Mouse (Mus musculus) kidney, embryonic 16.5 days (tissue): ENCODE results near the gene Idh2. TPM values are rescaled to one million over a fixed set of nuclear protein-coding genes. Genes with fewer than 3 reads are reported as not detected.

ENCODE experiments used
- ATAC-seq: fragments of 200-750 bp; cut with Nextera tagmentation; 2 replicates; pipeline ENCODE4 v1.8.0; 2017; ENCODE audit warnings: moderate TSS enrichment; ENCODE audit not compliant: low FRiP score, low TSS enrichment
- H3K27ac ChIP-seq: fragments of 300-500 bp; sonication (generic); 2 replicates; pipeline ENCODE4 v1.5.1; 2014; ENCODE audit warnings: low read length
- H3K27me3 ChIP-seq: fragments of 300-500 bp; sonication (generic); 2 replicates; pipeline ENCODE4 v1.6.1; 2014; ENCODE audit warnings: low read length, control low read depth, mixed read lengths; ENCODE audit not compliant: insufficient read depth
- H3K36me3 ChIP-seq: fragments of 300-500 bp; sonication (generic); 2 replicates; pipeline ENCODE4 v1.6.1; 2014; ENCODE audit warnings: low read length, control low read depth, mixed read lengths; ENCODE audit not compliant: insufficient read depth
- H3K4me1 ChIP-seq: fragments of 300-500 bp; sonication (generic); 2 replicates; pipeline ENCODE4 v1.6.1; 2014; ENCODE audit warnings: low read length, control low read depth, mixed read lengths; ENCODE audit not compliant: insufficient read depth
- H3K4me2 ChIP-seq: fragments of 300-500 bp; sonication (generic); replicated peaks from 2 replicates; pipeline ENCODE4 v1.6.1; 2014; ENCODE audit warnings: low read depth, low read length
- H3K4me3 ChIP-seq: fragments of 300-500 bp; sonication (generic); 2 replicates; pipeline ENCODE4 v1.5.1; 2014; ENCODE audit warnings: mild to moderate bottlenecking, low read length
- H3K9ac ChIP-seq: fragments of 300-500 bp; sonication (generic); replicated peaks from 2 replicates; pipeline ENCODE4 v1.6.1; 2014; ENCODE audit warnings: low read length
- H3K9me3 ChIP-seq: fragments of 300-500 bp; sonication (generic); 2 replicates; pipeline ENCODE4 v1.6.1; 2016; ENCODE audit warnings: low read length, control low read depth
- WGBS: fragments of 180-500 bp; shearing (Covaris S2); extraction: QIAGEN DNeasy Blood & Tissue Kit; methylation state at CpG from one replicate; pipeline ENCODE4 v1.1.7; 2014; 5-methylcytosine and 5-hydroxymethylcytosine counted together
- polyA plus RNA-seq: library from polyadenylated mRNA; unstranded; fragments of >200 nt; fragmentation: Nextera tagmentation; extraction: Ambion mirVana; gene quantifications from 2 replicates; pipeline ENCODE4 v1.2.1, GENCODE M21; 2015

The Idh2 gene
- polyA plus RNA-seq, 1 experiment from 2014 or later, result 850 TPM

- Histone ChIP-seq H3K4me2 (no peak overlapping the region), H3K4me1 (peaks cover 36% of the 10 kb centered on the region)
- 77% methylated on average over 9 of the region's 9 CpGs for WGBS
Observed at GRCm38 (mm10) chr7:80111066-80112045, 3.8 kb downstream of the Idh2 start.

GRCm38 (mm10) chr7:80106441-80106840 lies 8.8 kb downstream of the Idh2 start:
- no peak overlapping the region for H3K27ac ChIP-seq
- H3K4me1 ChIP-seq, result peaks cover 6% of the 10 kb centered on the region; the same call in 1 of the 2 replicates
- no peak overlapping the region for H3K4me3 ChIP-seq
- H3K4me2 ChIP-seq, result no peak overlapping the region
- 0 out of 2 replicates have a peak, but pooled peaks cover 7% of the 10 kb centered on the region for H3K9me3 ChIP-seq
- no peak for ATAC-seq
- H3K36me3 ChIP-seq, result peaks cover 33% of the 10 kb centered on the region
- WGBS, result 100% methylated on average over 1 of the region's 1 CpGs
- H3K9ac ChIP-seq, result no peak overlapping the region
- no peaks in the 10 kb centered on the region for H3K27me3 ChIP-seq

More at GRCm38 (mm10) chr7:80111066-80112045, 3.8 kb downstream of the Idh2 start:
- Histone ChIP-seq H3K9ac (no peak overlapping the region), H3K36me3 (peaks cover 19% of the 10 kb centered on the region; the same call in 1 of the 2 replicates), H3K9me3 (0 out of 2 replicates have a peak, but pooled peaks cover 7% of the 10 kb centered on the region), H3K4me3 (no peak overlapping the region), H3K27ac (no peak overlapping the region), H3K27me3 (no peaks in the 10 kb centered on the region)
- no peak for ATAC-seq

GRCm38 (mm10) chr7:80105637-80106390 lies 9.4 kb downstream of the Idh2 start:
- Histone ChIP-seq H3K27me3 (no peaks in the 10 kb centered on the region), H3K9me3 (0 out of 2 replicates have a peak, but pooled peaks cover 7% of the 10 kb centered on the region), H3K4me1 (0 out of 2 replicates have a peak, but pooled peaks cover under 1% of the 10 kb centered on the region), H3K4me3 (no peak overlapping the region), H3K27ac (no peak overlapping the region), H3K4me2 (no peak overlapping the region), H3K9ac (no peak overlapping the region), H3K36me3 (peaks cover 39% of the 10 kb centered on the region)
- ATAC-seq, result no peak
- 91% methylated on average over 4 of the region's 4 CpGs for WGBS

GRCm38 (mm10) chr7:80103335-80103734 lies 11.9 kb downstream of the Idh2 start:
- no peak for ATAC-seq
- no peaks in the 10 kb centered on the region for H3K4me1 ChIP-seq
- H3K9me3 ChIP-seq, result 0 out of 2 replicates have a peak, but pooled peaks cover 7% of the 10 kb centered on the region
- no peak overlapping the region for H3K4me2 ChIP-seq
- no peaks in the 10 kb centered on the region for H3K27me3 ChIP-seq
- WGBS, result 92% methylated on average over 3 of the region's 3 CpGs
- no peak overlapping the region for H3K27ac ChIP-seq
- H3K4me3 ChIP-seq, result no peak overlapping the region
- H3K9ac ChIP-seq, result no peak overlapping the region
- peaks cover 57% of the 10 kb centered on the region for H3K36me3 ChIP-seq

- Histone ChIP-seq H3K9ac (no peak overlapping the region), H3K27ac (no peak overlapping the region), H3K4me2 (no peak overlapping the region), H3K4me1 (no peaks in the 10 kb centered on the region), H3K9me3 (no peaks in the 10 kb centered on the region), H3K4me3 (no peak overlapping the region), H3K27me3 (no peaks in the 10 kb centered on the region), H3K36me3 (peaks cover 92% of the 10 kb centered on the region)
- no peak for ATAC-seq
- WGBS, result 93% methylated on average over 13 of the region's 13 CpGs
Observed at GRCm38 (mm10) chr7:80098389-80098976, 16.7 kb downstream of the Idh2 start.

GRCm38 (mm10) chr7:80095598-80096309 lies 19.4 kb downstream of the Idh2 start:
- Histone ChIP-seq H3K27ac (no peak overlapping the region), H3K36me3 (peaks cover 85% of the 10 kb centered on the region), H3K27me3 (no peaks in the 10 kb centered on the region), H3K9me3 (no peaks in the 10 kb centered on the region), H3K4me1 (peaks cover 11% of the 10 kb centered on the region), H3K9ac (no peak overlapping the region), H3K4me3 (no peak overlapping the region), H3K4me2 (no peak overlapping the region)
- ATAC-seq, result no peak
- 89% methylated on average over 20 of the region's 20 CpGs for WGBS

GRCm38 (mm10) chr7:80094481-80094880 lies 20.7 kb downstream of the Idh2 start:
- Histone ChIP-seq H3K27ac (no peak overlapping the region), H3K36me3 (peaks cover 85% of the 10 kb centered on the region), H3K9ac (no peak overlapping the region), H3K4me2 (no peak overlapping the region), H3K27me3 (no peaks in the 10 kb centered on the region), H3K4me1 (peaks cover 11% of the 10 kb centered on the region), H3K4me3 (no peak overlapping the region), H3K9me3 (no peaks in the 10 kb centered on the region)
- 78% methylated on average over 5 of the region's 5 CpGs for WGBS
- no peak for ATAC-seq

- no peaks in the 10 kb centered on the region for H3K9me3 ChIP-seq
- peaks cover 11% of the 10 kb centered on the region for H3K4me1 ChIP-seq
- H3K27ac ChIP-seq, result peak overlapping the region; percentile 35; the same call in 1 of the 2 replicates
- H3K9ac ChIP-seq, result no peak overlapping the region
- peak; percentile 46; the same call in 1 of the 2 replicates for ATAC-seq
- H3K4me3 ChIP-seq, result no peak overlapping the region
- 63% methylated on average over 9 of the region's 9 CpGs for WGBS
- peaks cover 81% of the 10 kb centered on the region for H3K36me3 ChIP-seq
- no peaks in the 10 kb centered on the region for H3K27me3 ChIP-seq
- no peak overlapping the region for H3K4me2 ChIP-seq
Observed at GRCm38 (mm10) chr7:80092351-80093046, 22.7 kb downstream of the Idh2 start.
